Mouse (Mus musculus): ENCODE measurements around the gene Nrg4.
"Not testable (repeated sequence)": the region's sequence is repeated elsewhere in the genome, so short reads cannot be mapped to it uniquely, and the experiment has no call there.

The Nrg4 gene

GRCm38 (mm10) chr9:55252097-55252496 is 74.5 kb downstream of the Nrg4 start:
- not testable (repeated sequence) for DNase-seq (ENCODE audit: low spot score in 2 of 2)

GRCm38 (mm10) chr9:55250595-55251247 is 75.9 kb downstream of the Nrg4 start:
- no peak for DNase-seq (ENCODE audit: low spot score in 2 of 2)

- no peak for DNase-seq (ENCODE audit: low spot score in 2 of 2)
Measured at GRCm38 (mm10) chr9:55248465-55248864, 78.2 kb downstream of the Nrg4 start.

GRCm38 (mm10) chr9:55246918-55247317 is 79.7 kb downstream of the Nrg4 start:
- DNase-seq (ENCODE audit: low spot score in 2 of 2) = no peak

- no peak for DNase-seq (ENCODE audit: low spot score in 2 of 2)
Measured at GRCm38 (mm10) chr9:55246440-55246839, 80.2 kb downstream of the Nrg4 start.

GRCm38 (mm10) chr9:55245057-55245750 is 81.4 kb downstream of the Nrg4 start:
- not testable (repeated sequence) for DNase-seq (ENCODE audit: low spot score in 2 of 2)

- no peak for DNase-seq (ENCODE audit: low spot score in 2 of 2)
Measured at GRCm38 (mm10) chr9:55244079-55244478, 82.6 kb downstream of the Nrg4 start.

- DNase-seq (ENCODE audit: low spot score in 2 of 2) = no peak
Measured at GRCm38 (mm10) chr9:55243280-55243679, 83.4 kb downstream of the Nrg4 start.

- no peak for DNase-seq (ENCODE audit: low spot score in 2 of 2)
Measured at GRCm38 (mm10) chr9:55241863-55242685, 84.6 kb downstream of the Nrg4 start.

- DNase-seq (ENCODE audit: low spot score in 2 of 2) = no peak
Measured at GRCm38 (mm10) chr9:55240852-55241251, 85.8 kb downstream of the Nrg4 start.

GRCm38 (mm10) chr9:55236235-55237165 is 90.1 kb downstream of the Nrg4 start:
- DNase-seq (ENCODE audit: low spot score in 2 of 2) = no peak

- DNase-seq (ENCODE audit: low spot score in 2 of 2) = not testable (repeated sequence)
Measured at GRCm38 (mm10) chr9:55233076-55233475, 93.6 kb downstream of the Nrg4 start.

- no peak for DNase-seq (ENCODE audit: low spot score in 2 of 2)
Measured at GRCm38 (mm10) chr9:55232586-55232985, 94.1 kb downstream of the Nrg4 start.

- DNase-seq (ENCODE audit: low spot score in 2 of 2) = no peak
Measured at GRCm38 (mm10) chr9:55232110-55232509, 94.5 kb downstream of the Nrg4 start.

GRCm38 (mm10) chr9:55231544-55231943 is 95.1 kb downstream of the Nrg4 start:
- DNase-seq (ENCODE audit: low spot score in 2 of 2) = no peak

GRCm38 (mm10) chr9:55229010-55229409 is 97.6 kb downstream of the Nrg4 start:
- no peak for DNase-seq (ENCODE audit: low spot score in 2 of 2)

- no peak for DNase-seq (ENCODE audit: low spot score in 2 of 2)
Measured at GRCm38 (mm10) chr9:55228149-55228548, 98.5 kb downstream of the Nrg4 start.

- peak in 1 of 2 experiments; percentile 56 for DNase-seq (ENCODE audit: low spot score in 2 of 2)
Measured at GRCm38 (mm10) chr9:55226251-55226650, 100.4 kb downstream of the Nrg4 start.

GRCm38 (mm10) chr9:55225165-55225737 is 101.4 kb downstream of the Nrg4 start:
- DNase-seq (ENCODE audit: low spot score in 2 of 2) = no peak

- no peak for DNase-seq (ENCODE audit: low spot score in 2 of 2)
Measured at GRCm38 (mm10) chr9:55217381-55217780, 109.3 kb downstream of the Nrg4 start.

GRCm38 (mm10) chr9:55216078-55216477 is 110.6 kb downstream of the Nrg4 start:
- DNase-seq (ENCODE audit: low spot score in 2 of 2) = no peak

Measured in left cerebral cortex, adult 9 months (tissue).